Mouse (Mus musculus) stomach, adult 2 months (tissue): ENCODE data around the gene Stradb. TPM values are rescaled to one million over a fixed set of nuclear protein-coding genes. Genes with fewer than 3 reads are reported as not detected.

Experiments
- polyA plus RNA-seq: library from polyadenylated mRNA; depleted of rRNA; stranded (reverse); fragments of >200 nt; gene quantifications from 2 replicates; pipeline ENCODE4 v1.2.3, GENCODE M21; 2012; rRNA removed

The Stradb gene
- 4.7 and 6.2 TPM in 2 replicates for polyA plus RNA-seq

GRCm38 (mm10) chr1:58973366-58974221, at the start of gene Stradb, which contains the start of gene Trak2:
TSS of gene Stradb (plus strand) at chr1:58973522.
TSS of gene Trak2 (minus strand) at chr1:58973430.

Other genes with a start within 250 kb of the Stradb start
- 0.51 and 0.71 TPM in 2 replicates for gene Casp8, start 178.1 kb upstream of the Stradb start, polyA plus RNA-seq
- 10.6 and 11.3 TPM in 2 replicates for gene Trak2, start 92 bp upstream of the Stradb start, polyA plus RNA-seq
- gene C2cd6, start 121.4 kb downstream of the Stradb start, polyA plus RNA-seq, result not detected in 2 replicates
- 0.41 and 0.96 TPM in 2 replicates for gene Tmem237, start 146.9 kb downstream of the Stradb start, polyA plus RNA-seq
- gene Mpp4, start 189.9 kb downstream of the Stradb start, polyA plus RNA-seq, result 0.46 and 0.64 TPM in 2 replicates